Mouse (Mus musculus) embryonic facial prominence, embryonic 11.5 days (tissue): ENCODE data around the gene Pkp3. TPM values are rescaled to one million over a fixed set of nuclear protein-coding genes. Genes with fewer than 3 reads are reported as not detected.

Source experiments
- ATAC-seq: fragments of 200-750 bp; cut with Nextera tagmentation; replicated peaks from 2 replicates; pipeline ENCODE4 v1.8.0; 2017; ENCODE audit warnings: low read depth; ENCODE audit not compliant: insufficient number of reproducible peaks, low FRiP score, low TSS enrichment
- DNase-seq: peaks from one replicate; pipeline ENCODE4 v3.0.0-alpha.2; 2015; ENCODE audit warnings: low spot score
- H3K27ac ChIP-seq: fragments of 300-500 bp; sonication (generic); replicated peaks from 2 replicates; pipeline ENCODE4 v1.5.1; 2014; ENCODE audit warnings: mild to moderate bottlenecking, low read depth, low read length, control low read depth
- H3K27me3 ChIP-seq: fragments of 300-500 bp; sonication (generic); 2 replicates; pipeline ENCODE4 v1.6.1; 2014; ENCODE audit warnings: mild to moderate bottlenecking, low read length, moderate library complexity, mixed read lengths; ENCODE audit not compliant: control insufficient read depth, insufficient read depth
- H3K36me3 ChIP-seq: fragments of 300-500 bp; sonication (generic); replicated peaks from 2 replicates; pipeline ENCODE4 v1.6.1; 2014; ENCODE audit warnings: low read depth, mild to moderate bottlenecking, low read length, moderate library complexity, mixed read lengths; ENCODE audit not compliant: control insufficient read depth, insufficient read depth
- H3K4me1 ChIP-seq: fragments of 300-500 bp; sonication (generic); 2 replicates; pipeline ENCODE4 v1.6.1; 2014; ENCODE audit warnings: low read length, mixed read lengths; ENCODE audit not compliant: control insufficient read depth, insufficient read depth
- H3K4me2 ChIP-seq: fragments of 300-500 bp; sonication (generic); 2 replicates; pipeline ENCODE4 v1.6.1; 2014; ENCODE audit warnings: low read depth, mild to moderate bottlenecking, control low read depth, low read length, moderate library complexity
- H3K4me3 ChIP-seq: fragments of 300-500 bp; sonication (generic); 2 replicates; pipeline ENCODE4 v1.5.1; 2014; ENCODE audit warnings: low read depth, low read length, control low read depth
- H3K9ac ChIP-seq: fragments of 300-500 bp; sonication (generic); replicated peaks from 2 replicates; pipeline ENCODE4 v1.6.1; 2014; ENCODE audit warnings: mild to moderate bottlenecking, control low read depth, low read length
- H3K9me3 ChIP-seq: fragments of 300-500 bp; sonication (generic); replicated peaks from 2 replicates; pipeline ENCODE4 v1.6.1; 2016; ENCODE audit warnings: mild to moderate bottlenecking, low read length, inconsistent platforms, mixed read lengths; ENCODE audit not compliant: control insufficient read depth
- WGBS: fragments of 180-500 bp; shearing (Covaris S2); extraction: QIAGEN DNeasy Blood & Tissue Kit; methylation state at CpG from one replicate; pipeline ENCODE4 v1.1.7; 2014; 5-methylcytosine and 5-hydroxymethylcytosine counted together
- polyA plus RNA-seq: library from polyadenylated mRNA; unstranded; fragments of >200 nt; fragmentation: Nextera tagmentation; extraction: Ambion mirVana; gene quantifications from 2 replicates; pipeline ENCODE4 v1.2.1, GENCODE M21; 2014

The Pkp3 gene
- polyA plus RNA-seq, 1 experiment from 2014 or later, result 3.5 TPM

- peak; percentile 99 for DNase-seq
- WGBS, result 3% methylated on average over 29 of the region's 29 CpGs
- Histone ChIP-seq H3K4me1 (no peaks in the 10 kb centered on the region), H3K4me3 (peak overlapping the region; percentile 50), H3K9me3 (no peaks in the 10 kb centered on the region), H3K4me2 (peak overlapping the region; percentile 60), H3K27me3 (no peaks in the 10 kb centered on the region; the same call in 1 of the 2 replicates), H3K27ac (peak overlapping the region; percentile 67), H3K36me3 (no peaks in the 10 kb centered on the region), H3K9ac (peak overlapping the region; percentile 75)
- peak; percentile 98 for ATAC-seq
Observed at GRCm38 (mm10) chr7:141122689-141123516, 44.9 kb downstream of the Pkp3 start.

GRCm38 (mm10) chr7:141123517-141123856 is 45.5 kb downstream of the Pkp3 start:
- Histone ChIP-seq H3K36me3 (no peaks in the 10 kb centered on the region), H3K4me1 (no peaks in the 10 kb centered on the region), H3K9me3 (no peaks in the 10 kb centered on the region), H3K27ac (peak overlapping the region; percentile 67), H3K27me3 (no peaks in the 10 kb centered on the region), H3K4me3 (peak overlapping the region; percentile 50), H3K4me2 (peak overlapping the region; percentile 60), H3K9ac (peak overlapping the region; percentile 75)
- WGBS, result 4% methylated on average over 15 of the region's 15 CpGs
- ATAC-seq (no peak), DNase-seq (no peak)

- WGBS, result under 1% methylated on average over 59 of the region's 59 CpGs
- peak overlapping the region; percentile 66 for H3K4me3 ChIP-seq
- H3K9me3 ChIP-seq, result no peaks in the 10 kb centered on the region
- peak overlapping the region; percentile 71 for H3K9ac ChIP-seq
- DNase-seq (peak; percentile 98), ATAC-seq (peak; percentile 94)
- H3K27me3 ChIP-seq, result no peaks in the 10 kb centered on the region
- H3K27ac ChIP-seq, result no peak overlapping the region
- H3K4me2 ChIP-seq, result peak overlapping the region; percentile 75
- peaks cover 4% of the 10 kb centered on the region for H3K4me1 ChIP-seq
- no peaks in the 10 kb centered on the region for H3K36me3 ChIP-seq
Observed at GRCm38 (mm10) chr7:141131024-141131820, 53.2 kb downstream of the Pkp3 start.

GRCm38 (mm10) chr7:141131904-141132755 is 54.1 kb downstream of the Pkp3 start:
- DNase-seq (no peak), ATAC-seq (no peak)
- H3K4me3 ChIP-seq, result peak overlapping the region; percentile 66
- H3K36me3 ChIP-seq, result no peaks in the 10 kb centered on the region; the same call in 1 of the 2 replicates
- no peak overlapping the region for H3K27ac ChIP-seq
- whole genome bisulfite sequencing, result 58% methylated on average over 12 of the region's 12 CpGs
- peak overlapping the region; percentile 71 for H3K9ac ChIP-seq
- no peaks in the 10 kb centered on the region for H3K9me3 ChIP-seq
- peaks cover 4% of the 10 kb centered on the region for H3K4me1 ChIP-seq
- peak overlapping the region; percentile 75 for H3K4me2 ChIP-seq
- H3K27me3 ChIP-seq, result no peaks in the 10 kb centered on the region

Other genes starting within 250 kb of the Pkp3 start
- 1.1 and 1.3 TPM in 2 replicates for gene Urah, start 243.2 kb upstream of the Pkp3 start, polyA plus RNA-seq
- not detected in 2 replicates for gene Scgb1c1, start 232.7 kb upstream of the Pkp3 start, polyA plus RNA-seq
- gene Odf3, start 230.4 kb upstream of the Pkp3 start, polyA plus RNA-seq, result not detected in 2 replicates
- gene Gm45785, start 221.9 kb upstream of the Pkp3 start, polyA plus RNA-seq, result not detected in 2 replicates
- 56.7 and 58.3 TPM in 2 replicates for gene Ric8a, start 221.3 kb upstream of the Pkp3 start, polyA plus RNA-seq
- 22.9 and 31.8 TPM in 2 replicates for gene Bet1l, start 220.6 kb upstream of the Pkp3 start, polyA plus RNA-seq
- 185 and 195 TPM in 2 replicates for gene Psmd13, start 196.2 kb upstream of the Pkp3 start, polyA plus RNA-seq
- 17.1 and 19.3 TPM in 2 replicates for gene Sirt3, start 195.9 kb upstream of the Pkp3 start, polyA plus RNA-seq
- not detected in 2 replicates for gene Cox8b, start 177.8 kb upstream of the Pkp3 start, polyA plus RNA-seq
- gene Nlrp6, start 157.3 kb upstream of the Pkp3 start, polyA plus RNA-seq, result 0.07 TPM in 1 of 2 replicates, not detected in the other
- 12.4 and 14.3 TPM in 2 replicates for gene Pgghg, start 136.8 kb upstream of the Pkp3 start, polyA plus RNA-seq
- gene Ifitm5, start 127.9 kb upstream of the Pkp3 start, polyA plus RNA-seq, result 0.38 and 0.78 TPM in 2 replicates
- not detected in 2 replicates for gene Gm45717, start 122.3 kb upstream of the Pkp3 start, polyA plus RNA-seq
- 595 and 632 TPM in 2 replicates for gene Ifitm2, start 122.2 kb upstream of the Pkp3 start, polyA plus RNA-seq
- gene Ifitm1, start 111.0 kb upstream of the Pkp3 start, polyA plus RNA-seq, result 19.9 and 20.1 TPM in 2 replicates
- 29.8 and 36.5 TPM in 2 replicates for gene Ifitm3, start 67.4 kb upstream of the Pkp3 start, polyA plus RNA-seq
- not detected in 2 replicates for gene Ifitm6, start 60.3 kb upstream of the Pkp3 start, polyA plus RNA-seq
- gene Gm17387, start 49.1 kb upstream of the Pkp3 start, polyA plus RNA-seq, result not detected in 2 replicates
- 15.8 and 19.4 TPM in 2 replicates for gene B4galnt4, start 17.1 kb upstream of the Pkp3 start, polyA plus RNA-seq
- 1.6 and 1.8 TPM in 2 replicates for gene Sigirr, start 22.4 kb downstream of the Pkp3 start, polyA plus RNA-seq
- gene Ano9, start 39.6 kb downstream of the Pkp3 start, polyA plus RNA-seq, result 1.2 and 1.3 TPM in 2 replicates
- gene Ptdss2, start 44.2 kb downstream of the Pkp3 start, polyA plus RNA-seq, result 67.3 and 69.6 TPM in 2 replicates
- 82.0 and 93.5 TPM in 2 replicates for gene Rnh1, start 94.6 kb downstream of the Pkp3 start, polyA plus RNA-seq
- 91.4 and 91.7 TPM in 2 replicates for gene Hras, start 115.8 kb downstream of the Pkp3 start, polyA plus RNA-seq
- gene Lrrc56, start 115.9 kb downstream of the Pkp3 start, polyA plus RNA-seq, result 8.2 and 8.7 TPM in 2 replicates
- 2.5 and 2.6 TPM in 2 replicates for gene Lmntd2, start 135.9 kb downstream of the Pkp3 start, polyA plus RNA-seq
- gene Rassf7, start 137.6 kb downstream of the Pkp3 start, polyA plus RNA-seq, result 33.0 and 34.5 TPM in 2 replicates
- 63.4 and 76.7 TPM in 2 replicates for gene Phrf1, start 150.6 kb downstream of the Pkp3 start, polyA plus RNA-seq
- 0.46 and 0.66 TPM in 2 replicates for gene Irf7, start 188.3 kb downstream of the Pkp3 start, polyA plus RNA-seq
- gene Cdhr5, start 198.6 kb downstream of the Pkp3 start, polyA plus RNA-seq, result not detected in 2 replicates
- 4.5 and 6.7 TPM in 2 replicates for gene Sct, start 200.9 kb downstream of the Pkp3 start, polyA plus RNA-seq
- 0.62 and 0.89 TPM in 2 replicates for gene Drd4, start 213.8 kb downstream of the Pkp3 start, polyA plus RNA-seq
- gene Deaf1, start 249.5 kb downstream of the Pkp3 start, polyA plus RNA-seq, result 53.9 and 60.8 TPM in 2 replicates
- 24.0 and 26.6 TPM in 2 replicates for gene Tmem80, start 249.5 kb downstream of the Pkp3 start, polyA plus RNA-seq